Mouse (Mus musculus) small intestine, adult 2 months (tissue): ENCODE results near the gene Wif1.

Experiments used
- CTCF ChIP-seq: fragments of 200-500 bp; IDR thresholded peaks from 2 replicates; pipeline ENCODE4 v1.5.1; 2012; ENCODE audit warnings: low read depth, mild to moderate bottlenecking, control low read depth, inconsistent platforms, low read length, moderate library complexity, mixed read lengths; ENCODE audit not compliant: insufficient replicate concordance, insufficient read length; ENCODE audit errors: extremely low read depth
- POLR2A ChIP-seq: fragments of 200-500 bp; IDR thresholded peaks from 2 replicates; pipeline ENCODE4 v1.6.1; 2012; ENCODE audit warnings: low read depth, mild to moderate bottlenecking, control low read depth, inconsistent platforms, low read length, moderate library complexity

GRCm38 (mm10) chr10:121083512-121083911 is 49.8 kb downstream of the Wif1 start:
- TF ChIP-seq POLR2A = no peak
- TF ChIP-seq CTCF = peak; percentile 2; the same call in 1 of the 2 replicates
